Mouse (Mus musculus): ENCODE data around the gene Nectin1. TPM values are rescaled to one million over a fixed set of nuclear protein-coding genes. Genes with fewer than 3 reads are reported as not detected.
A peak's percentile ranks its signal among the peaks of the same experiment; 100 is the strongest.

Gene Nectin1
- total and polyA plus RNA-seq, 3 experiments: 3.9 to 6.2 TPM; not detected in 1

DNA sequence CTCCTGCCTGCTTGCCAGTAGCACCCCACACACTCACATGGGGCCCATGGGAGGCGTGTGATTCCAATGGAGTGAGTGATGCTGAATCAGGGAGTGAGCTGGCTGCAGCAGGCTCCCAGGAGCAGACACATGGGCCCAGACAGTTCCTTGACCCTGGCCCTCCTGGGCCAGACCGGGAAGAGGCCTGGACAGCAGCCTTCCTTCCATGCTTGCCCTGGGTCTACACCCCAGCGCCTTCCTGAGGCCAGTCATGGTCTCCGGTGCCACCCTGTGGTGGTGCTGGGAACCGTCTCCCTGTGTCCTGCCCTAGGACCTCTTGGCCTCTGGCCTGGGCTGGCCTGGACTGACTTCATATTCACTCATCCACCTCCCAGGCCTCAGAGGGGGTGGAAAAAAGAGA lies 58.1 kb downstream of the Nectin1 start:
- TF ChIP-seq EP300 (IDR thresholded peaks at IDR 0.05; ENCODE audit: low read depth in 1 of 2, low read length in 2 of 2): no peak
- 0 out of 2 replicates have a peak, but pooled peaks have one; percentile 8 for TF ChIP-seq ZC3H11A (IDR thresholded peaks at IDR 0.05; ENCODE audit: low read depth, low read length)
- no peak for TF ChIP-seq HCFC1 (IDR thresholded peaks at IDR 0.05; ENCODE audit: low read depth, low read length)
- TF ChIP-seq CTCF (IDR thresholded peaks at IDR 0.05 in 2 of 3, conservative IDR thresholded peaks at IDR 0.05 in 1 of 3; ENCODE audit: control insufficient read depth in 1 of 3, insufficient read depth in 1 of 3, low read depth in 2 of 3, low read length in 3 of 3, poor library complexity in 1 of 3, severe bottlenecking in 1 of 3): peak; percentile 24 to 66 (median 51); a peak in 5 of 6 replicates
- no peak for TF ChIP-seq E2F4 (IDR thresholded peaks at IDR 0.05; ENCODE audit: borderline replicate concordance, low read depth, low read length)
- peak; percentile 54 for TF ChIP-seq SMC3 (IDR thresholded peaks at IDR 0.05; ENCODE audit: low read depth, low read length)
- peak; percentile 57 for TF ChIP-seq RAD21 (IDR thresholded peaks at IDR 0.05; ENCODE audit: low read depth, low read length)
- TF ChIP-seq CHD1 (IDR thresholded peaks at IDR 0.05; ENCODE audit: low read depth, low read length): no peak
- TF ChIP-seq NRF1 (IDR thresholded peaks at IDR 0.05; ENCODE audit: insufficient read depth, low read depth, low read length, poor library complexity, severe bottlenecking): no peak
- DNase-seq (ENCODE audit: low read depth, low spot score): peak; percentile 13
- H3K36me3 ChIP-seq (ENCODE audit: control insufficient read depth in 1 of 2, insufficient read depth in 2 of 2, low read length in 2 of 2): no peaks in the 10 kb centered on the region
- H3K4me3 ChIP-seq (ENCODE audit: control insufficient read depth in 1 of 2, insufficient read depth in 1 of 2, low read depth in 2 of 2, low read length in 2 of 2): no peak overlapping the region
- H3K4me1 ChIP-seq (ENCODE audit: control insufficient read depth in 1 of 2, insufficient read depth in 2 of 2, low read length in 2 of 2): no peaks in the 10 kb centered on the region
- no peaks in the 10 kb centered on the region for H3K9me3 ChIP-seq (replicated peaks; ENCODE audit: insufficient read depth, low read length)
- H3K27me3 ChIP-seq (ENCODE audit: control insufficient read depth in 1 of 2, insufficient read depth in 2 of 2, low read length in 2 of 2): no peaks in the 10 kb centered on the region
- H3K27ac ChIP-seq (ENCODE audit: control insufficient read depth, low read depth, low read length): no peak overlapping the region
- H3K79me2 ChIP-seq (ENCODE audit: control insufficient read depth, insufficient read depth, low read length, poor library complexity): no peaks in the 10 kb centered on the region
- no peak overlapping the region for H3K9ac ChIP-seq (ENCODE audit: control insufficient read depth, low read depth, low read length, poor library complexity, severe bottlenecking)

GRCm38 (mm10) chr9:43807565-43807964 lies 63.8 kb downstream of the Nectin1 start:
- no peak overlapping the region for H3K27ac ChIP-seq (ENCODE audit: control insufficient read depth, low read depth, low read length)
- DNase-seq (ENCODE audit: low read depth, low spot score): no peak
- TF ChIP-seq RCOR1 (IDR thresholded peaks at IDR 0.05; ENCODE audit: low read depth, low read length) (no peak), NRF1 (IDR thresholded peaks at IDR 0.05; ENCODE audit: insufficient read depth, low read depth, low read length, poor library complexity, severe bottlenecking) (no peak), SIN3A (IDR thresholded peaks at IDR 0.05; ENCODE audit: low read length) (no peak), TBP (IDR thresholded peaks at IDR 0.05; ENCODE audit: low read depth, low read length) (no peak), EP300 (IDR thresholded peaks at IDR 0.05; ENCODE audit: low read depth in 1 of 2, low read length in 2 of 2) (no peak), MAFK (IDR thresholded peaks at IDR 0.05; ENCODE audit: borderline replicate concordance, low read depth, low read length) (no peak), ZC3H11A (IDR thresholded peaks at IDR 0.05; ENCODE audit: low read depth, low read length) (no peak), ZKSCAN1 (IDR thresholded peaks at IDR 0.05; ENCODE audit: low read depth, low read length) (no peak), UBTF (IDR thresholded peaks at IDR 0.05; ENCODE audit: borderline replicate concordance, insufficient read depth, low read depth, low read length) (no peak), MEF2A (IDR thresholded peaks at IDR 0.05; ENCODE audit: extremely low read depth, insufficient replicate concordance, low read depth, low read length, poor library complexity, severe bottlenecking) (no peak), TAL1 (IDR thresholded peaks at IDR 0.05; ENCODE audit: low read length) (no peak), CHD2 (IDR thresholded peaks at IDR 0.05; ENCODE audit: low read length) (no peak), USF1 (IDR thresholded peaks at IDR 0.05; ENCODE audit: low read depth, low read length) (no peak), MYB (IDR thresholded peaks at IDR 0.05; ENCODE audit: low read depth, low read length) (no peak), ZMIZ1 (IDR thresholded peaks at IDR 0.05; ENCODE audit: low read depth, low read length) (no peak), BHLHE40 (IDR thresholded peaks at IDR 0.05; ENCODE audit: borderline replicate concordance, low read depth, low read length) (no peak), NELFE (IDR thresholded peaks at IDR 0.05; ENCODE audit: low read depth, low read length) (no peak), MYC (IDR thresholded peaks at IDR 0.05; ENCODE audit: low read depth, low read length) (no peak), TCF12 (IDR thresholded peaks at IDR 0.05; ENCODE audit: low read depth, low read length) (no peak), POLR2A (IDR thresholded peaks at IDR 0.05; ENCODE audit: control insufficient read depth in 1 of 2, insufficient read depth in 1 of 2, low read depth in 1 of 2, low read length in 2 of 2, poor library complexity in 1 of 2) (no peak)

More at GRCm38 (mm10) chr9:43807565-43807964, 63.8 kb downstream of the Nectin1 start:
- Histone ChIP-seq H3K9me3 (replicated peaks; ENCODE audit: insufficient read depth, low read length) (no peaks in the 10 kb centered on the region), H3K9ac (ENCODE audit: control insufficient read depth, low read depth, low read length, poor library complexity, severe bottlenecking) (no peak overlapping the region), H3K4me3 (ENCODE audit: control insufficient read depth in 1 of 2, insufficient read depth in 1 of 2, low read depth in 2 of 2, low read length in 2 of 2) (no peak overlapping the region), H3K36me3 (ENCODE audit: control insufficient read depth in 1 of 2, insufficient read depth in 2 of 2, low read length in 2 of 2) (no peaks in the 10 kb centered on the region), H3K27me3 (ENCODE audit: control insufficient read depth in 1 of 2, insufficient read depth in 2 of 2, low read length in 2 of 2) (no peaks in the 10 kb centered on the region), H3K79me2 (ENCODE audit: control insufficient read depth, insufficient read depth, low read length, poor library complexity) (no peaks in the 10 kb centered on the region), H3K4me1 (ENCODE audit: control insufficient read depth in 1 of 2, insufficient read depth in 2 of 2, low read length in 2 of 2) (no peaks in the 10 kb centered on the region)
